Mouse (Mus musculus) cerebellum, adult 8-10 months (tissue): Measurements from ENCODE around the gene Nemf.
"Not testable (repeated sequence)": the region's sequence is repeated elsewhere in the genome, so short reads cannot be mapped to it uniquely, and the experiment has no call there.

Experiments used
- DNase-seq: peaks from one replicate; pipeline ENCODE4 v3.0.0; 2022

The Nemf gene

DNA sequence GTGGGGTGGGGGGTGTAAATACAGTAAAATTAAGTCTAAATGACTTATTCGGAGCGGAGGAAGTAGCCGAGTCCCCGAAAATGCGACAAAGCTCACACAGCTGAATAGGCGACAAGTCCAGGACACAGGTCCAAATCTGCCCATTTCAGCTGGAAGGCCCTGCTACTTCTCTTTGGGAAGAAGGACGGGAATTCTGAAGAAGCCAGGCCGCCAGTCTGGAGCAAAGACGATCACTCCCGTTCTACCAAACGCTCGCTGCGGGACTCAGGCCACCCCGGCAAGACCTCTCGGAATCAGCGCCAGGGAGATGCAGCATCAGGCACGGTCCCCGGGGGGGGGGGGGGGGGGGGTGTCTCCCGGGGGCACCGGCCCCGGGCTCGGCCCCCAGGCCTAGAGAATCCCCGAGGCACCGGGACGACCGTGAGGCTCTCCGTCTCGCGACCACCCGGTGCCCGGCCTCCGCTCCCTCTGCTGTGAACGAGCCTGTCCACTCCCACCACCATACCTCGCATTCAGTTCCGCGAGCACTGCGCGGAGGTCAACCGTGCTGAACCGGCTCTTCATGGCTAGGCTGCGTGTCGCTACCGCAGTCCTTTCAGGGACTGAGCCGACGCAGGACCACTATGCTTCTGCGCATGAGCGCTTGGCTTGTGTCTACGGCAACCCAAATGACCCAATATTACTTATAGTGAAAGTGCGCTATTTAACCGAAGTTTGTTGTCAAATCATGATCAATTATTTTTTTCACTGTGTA lies at the start of gene Nemf:
Gene Nemf (minus strand): TSS at position 620 of the 754 bp plus-strand sequence.
- DNase-seq: peak; percentile 86

DNA sequence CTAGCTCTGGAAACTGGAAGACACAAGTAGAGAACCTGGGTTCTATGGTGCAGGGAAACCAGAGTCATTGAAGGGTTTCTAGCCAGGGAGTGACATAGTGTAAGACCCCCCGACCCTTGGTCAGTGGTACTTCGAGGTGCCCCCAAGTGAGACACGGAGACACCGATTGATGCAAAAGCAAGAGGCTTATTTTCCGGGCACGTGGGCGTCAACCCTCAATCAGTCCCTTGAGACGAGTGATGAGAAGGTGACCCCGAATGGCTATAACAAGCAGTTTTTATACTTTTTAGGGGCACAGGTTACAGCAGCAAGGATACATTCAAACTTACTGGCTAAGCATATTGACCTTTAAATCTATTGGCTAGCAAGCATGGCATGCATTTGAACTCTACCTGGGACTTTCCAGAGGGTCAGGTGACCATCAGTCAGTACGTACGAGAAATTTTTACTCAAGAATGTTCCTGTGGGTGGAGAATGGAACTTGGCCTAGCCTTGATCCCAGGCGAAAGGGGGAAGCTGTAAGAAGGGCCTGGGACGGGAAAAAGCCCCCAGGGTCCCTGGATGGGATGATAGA lies 45.7 kb upstream of the Nemf start:
- no peak for DNase-seq

DNA sequence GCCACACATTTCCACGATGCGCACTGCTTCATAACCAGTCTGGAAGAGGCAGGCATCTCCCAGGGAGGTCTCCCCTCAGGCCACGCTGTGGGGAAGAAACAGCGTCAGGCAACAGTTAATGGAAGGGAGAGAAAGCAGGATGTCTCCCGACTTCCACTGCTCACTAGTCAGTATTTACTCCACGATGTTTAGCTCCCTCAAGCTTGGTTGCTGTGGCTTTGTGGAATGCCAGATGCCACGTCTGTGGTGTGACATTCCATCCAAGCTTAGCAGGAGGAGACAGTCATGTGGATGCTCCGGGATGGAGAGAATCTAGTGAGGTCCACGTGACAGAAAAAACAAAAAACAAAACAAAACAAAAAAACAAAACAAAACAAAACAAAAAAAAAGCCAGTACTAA lies 45.1 kb upstream of the Nemf start:
- DNase-seq: no peak

DNA sequence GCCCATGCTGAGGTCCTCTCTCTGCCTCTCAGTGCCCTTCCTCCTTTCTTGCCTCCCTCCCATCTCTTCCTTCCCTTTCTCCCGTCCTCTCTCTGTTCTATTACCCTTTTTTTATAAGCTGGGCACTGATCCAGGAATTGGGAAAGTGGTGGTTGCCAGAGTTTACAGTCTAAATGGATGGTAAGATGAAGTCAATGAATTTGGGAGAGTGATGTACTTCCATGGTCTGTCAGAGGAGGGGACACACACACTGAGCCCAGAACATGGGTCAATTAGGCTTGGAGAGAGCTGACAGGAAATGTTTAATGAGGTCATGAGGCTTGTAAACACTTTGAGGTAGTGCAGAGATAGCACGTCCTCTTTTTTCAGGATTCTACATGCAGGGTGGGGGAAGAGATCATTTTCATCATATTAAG lies 43.9 kb upstream of the Nemf start:
- DNase-seq: no peak

GRCm38 (mm10) chr12:69400367-69400766 lies 43.4 kb upstream of the Nemf start:
- no peak for DNase-seq

- peak; percentile 89 for DNase-seq
Observed at GRCm38 (mm10) chr12:69394456-69394855, 37.5 kb upstream of the Nemf start.

GRCm38 (mm10) chr12:69393076-69393475 lies 36.1 kb upstream of the Nemf start:
- DNase-seq: no peak

- DNase-seq: no peak
Observed at GRCm38 (mm10) chr12:69390000-69390698, 33.2 kb upstream of the Nemf start.

- no peak for DNase-seq
Observed at GRCm38 (mm10) chr12:69389273-69389938, 32.4 kb upstream of the Nemf start.

GRCm38 (mm10) chr12:69388321-69388869 lies 31.4 kb upstream of the Nemf start:
- no peak for DNase-seq

- DNase-seq: not testable (repeated sequence)
Observed at GRCm38 (mm10) chr12:69386281-69386732, 29.3 kb upstream of the Nemf start.

- no peak for DNase-seq
Observed at GRCm38 (mm10) chr12:69385542-69386280, 28.7 kb upstream of the Nemf start.

DNA sequence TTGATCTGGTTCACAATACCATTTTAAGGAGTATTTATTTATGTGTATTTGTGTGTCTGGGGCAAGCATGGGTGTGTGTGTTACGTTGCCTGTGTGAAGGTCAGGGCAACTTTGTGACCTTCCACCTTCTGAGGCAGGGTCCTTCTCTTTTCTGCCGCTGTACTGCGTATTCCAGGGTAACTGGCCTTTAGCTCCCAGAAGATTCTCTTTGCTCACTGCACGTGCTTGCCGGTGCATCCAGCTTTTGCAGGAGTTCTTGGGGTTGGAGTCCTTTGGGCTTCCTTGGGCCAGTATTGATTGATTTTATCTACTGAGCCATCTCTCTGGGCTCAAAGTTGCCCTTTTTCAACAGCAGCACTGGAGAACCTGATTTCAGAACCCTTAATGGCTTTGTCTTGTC lies 27.6 kb upstream of the Nemf start:
- DNase-seq: no peak

GRCm38 (mm10) chr12:69382880-69383279 lies 25.9 kb upstream of the Nemf start:
- no peak for DNase-seq

- DNase-seq: no peak
Observed at GRCm38 (mm10) chr12:69378558-69379454, 21.8 kb upstream of the Nemf start.

- DNase-seq: not testable (repeated sequence)
Observed at GRCm38 (mm10) chr12:69377636-69378035, 20.7 kb upstream of the Nemf start.

GRCm38 (mm10) chr12:69377188-69377587 lies 20.2 kb upstream of the Nemf start:
- DNase-seq: no peak

- DNase-seq: no peak
Observed at GRCm38 (mm10) chr12:69376132-69376531, 19.2 kb upstream of the Nemf start.

- no peak for DNase-seq
Observed at GRCm38 (mm10) chr12:69373850-69374766, 17.1 kb upstream of the Nemf start.

DNA sequence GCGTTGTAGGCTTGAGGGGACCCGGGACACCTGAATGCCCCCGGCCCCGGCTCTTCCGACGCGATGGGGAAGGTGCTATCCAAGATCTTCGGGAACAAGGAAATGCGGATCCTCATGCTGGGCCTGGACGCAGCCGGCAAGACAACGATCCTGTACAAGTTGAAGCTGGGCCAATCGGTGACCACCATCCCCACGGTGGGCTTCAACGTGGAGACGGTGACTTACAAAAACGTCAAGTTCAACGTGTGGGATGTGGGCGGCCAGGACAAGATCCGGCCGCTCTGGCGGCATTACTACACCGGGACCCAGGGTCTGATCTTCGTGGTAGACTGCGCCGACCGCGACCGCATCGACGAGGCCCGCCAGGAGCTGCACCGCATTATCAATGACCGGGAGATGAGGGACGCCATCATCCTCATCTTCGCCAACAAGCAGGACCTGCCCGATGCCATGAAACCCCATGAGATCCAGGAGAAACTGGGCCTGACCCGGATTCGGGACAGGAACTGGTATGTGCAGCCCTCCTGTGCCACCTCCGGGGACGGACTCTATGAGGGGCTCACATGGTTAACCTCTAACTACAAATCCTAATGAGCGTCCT lies 15.9 kb upstream of the Nemf start:
- peak; percentile 43 for DNase-seq
